Mouse (Mus musculus) left cerebral cortex, postnatal 25 days (tissue): ENCODE measurements around the gene Usp6nl. TPM values are rescaled to one million over a fixed set of nuclear protein-coding genes. Genes with fewer than 3 reads are reported as not detected.

Experiments
- DNase-seq, 2 experiments: peaks; one replicate each; pipeline ENCODE4 v3.0.0; 2022; ENCODE audit warnings: low spot score in 2 of 2, mixed read lengths in 1 of 2
- intact Hi-C: fragments of 180-260 bp; cut with DNase I; formaldehyde crosslinking; loops from one replicate; pipeline ENCODE4 v1.15.1; 2025
- total RNA-seq, 2 experiments: library from RNA; stranded (reverse); gene quantifications; 2 replicates each; pipeline ENCODE4 v1.2.3; 2021

Gene Usp6nl
- total RNA-seq, 2 experiments from 2014 or later: 19.5 to 21.5 TPM

DNA sequence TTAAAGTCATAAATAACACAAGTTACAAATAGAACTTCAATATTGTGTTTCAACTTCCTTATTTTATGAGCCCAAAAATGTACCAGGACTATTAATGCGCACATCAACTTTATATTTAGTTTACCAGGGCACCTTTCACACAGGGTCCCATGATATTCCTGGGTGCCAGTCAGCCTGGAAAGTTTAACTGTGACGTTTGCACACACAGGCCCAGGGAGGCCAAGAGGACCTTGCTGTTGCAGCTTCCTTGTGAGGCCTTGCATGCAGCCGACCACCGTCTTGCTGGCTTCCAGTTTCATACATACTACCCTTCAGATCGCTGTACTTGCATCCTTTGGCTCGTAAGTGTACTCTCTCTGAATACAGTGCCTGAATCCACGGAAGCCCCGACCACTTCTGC, 8.3 kb downstream of the Usp6nl start:
- no peak for DNase-seq
- intact Hi-C loops: no loop called here

DNA sequence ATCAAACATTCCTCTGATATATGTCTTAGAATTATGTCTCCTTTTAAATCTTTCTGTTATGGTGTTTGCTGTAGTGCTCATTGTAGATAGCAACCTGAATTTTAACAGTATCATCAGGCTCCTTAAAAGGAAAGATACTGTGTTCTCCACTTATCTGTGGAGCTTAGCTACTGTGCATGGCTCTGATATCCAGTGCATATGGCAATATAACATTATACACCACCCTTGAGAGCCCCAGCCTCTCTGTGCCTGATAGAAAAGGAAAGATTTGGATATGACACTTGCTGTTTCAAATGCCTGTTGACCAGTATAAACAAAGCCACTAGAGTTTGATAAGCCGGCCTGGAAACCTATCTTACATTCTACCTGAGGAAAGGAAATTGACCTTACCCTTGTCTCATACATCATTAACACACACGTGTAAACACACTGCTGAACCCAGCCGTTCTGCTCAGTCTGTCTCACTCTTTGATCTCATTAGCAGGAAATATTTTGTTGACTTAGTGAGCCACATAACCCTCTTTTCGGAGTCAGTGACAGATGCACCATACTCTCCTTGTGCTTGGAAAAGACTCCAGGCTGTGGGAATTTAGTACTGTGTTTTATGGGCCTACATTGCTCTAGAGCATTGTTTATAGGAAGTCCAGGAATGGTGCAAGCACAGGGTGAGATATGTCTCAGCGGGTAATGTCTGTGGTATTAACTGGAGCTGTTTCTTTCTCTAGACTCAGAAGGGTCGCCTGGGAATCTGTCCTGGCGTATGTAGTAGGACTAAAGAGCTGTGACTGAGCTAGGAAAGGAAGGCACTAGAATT, 9.1 kb downstream of the Usp6nl start:
- intact Hi-C loops: no loop called here

DNA sequence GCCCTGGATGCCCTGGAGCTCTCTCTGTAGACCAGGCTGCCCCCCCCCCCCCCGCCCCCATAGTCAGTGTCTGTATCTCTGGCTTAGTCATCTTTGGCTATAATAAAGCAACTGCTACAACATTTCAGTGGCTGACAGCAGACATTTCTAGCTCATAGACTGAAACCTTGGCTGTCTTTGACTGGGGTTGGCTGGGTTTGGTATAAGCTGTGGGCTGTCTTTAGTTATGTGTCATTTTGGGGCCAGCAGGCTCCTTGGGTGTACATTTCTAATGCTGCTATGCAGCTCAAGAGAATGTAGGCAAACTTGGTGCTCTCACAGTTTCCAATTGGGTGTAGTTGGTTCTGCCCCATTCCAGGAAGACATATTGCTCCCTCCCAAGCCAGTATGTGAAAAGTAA, 11.1 kb downstream of the Usp6nl start:
- intact Hi-C loops: no loop called here
- peak in 1 of 2 experiments; percentile 34 for DNase-seq

More for the DNA sequence above, 9.1 kb downstream of the Usp6nl start:
- DNase-seq: no peak

DNA sequence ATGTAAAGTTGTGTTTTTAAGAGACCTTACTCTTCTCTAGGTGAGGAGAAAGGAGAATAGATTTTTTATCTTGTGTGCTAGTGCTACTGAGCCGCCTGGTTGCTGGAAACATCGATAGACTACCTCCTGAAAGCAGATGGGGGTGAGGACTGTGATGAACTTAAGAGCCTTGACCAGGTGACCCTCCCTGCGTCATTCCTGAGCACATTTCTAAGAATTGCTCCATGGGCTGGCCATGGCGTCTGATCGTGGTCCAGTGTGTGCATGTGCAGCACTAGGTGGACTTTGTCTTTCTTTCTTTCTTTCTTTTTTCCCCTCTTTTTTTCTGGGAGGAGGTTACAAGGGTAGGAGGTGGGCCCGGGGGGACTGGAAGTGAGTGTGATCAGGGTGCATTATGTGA, 11.5 kb downstream of the Usp6nl start:
- DNase-seq: no peak
- intact Hi-C loops: no loop called here

DNA sequence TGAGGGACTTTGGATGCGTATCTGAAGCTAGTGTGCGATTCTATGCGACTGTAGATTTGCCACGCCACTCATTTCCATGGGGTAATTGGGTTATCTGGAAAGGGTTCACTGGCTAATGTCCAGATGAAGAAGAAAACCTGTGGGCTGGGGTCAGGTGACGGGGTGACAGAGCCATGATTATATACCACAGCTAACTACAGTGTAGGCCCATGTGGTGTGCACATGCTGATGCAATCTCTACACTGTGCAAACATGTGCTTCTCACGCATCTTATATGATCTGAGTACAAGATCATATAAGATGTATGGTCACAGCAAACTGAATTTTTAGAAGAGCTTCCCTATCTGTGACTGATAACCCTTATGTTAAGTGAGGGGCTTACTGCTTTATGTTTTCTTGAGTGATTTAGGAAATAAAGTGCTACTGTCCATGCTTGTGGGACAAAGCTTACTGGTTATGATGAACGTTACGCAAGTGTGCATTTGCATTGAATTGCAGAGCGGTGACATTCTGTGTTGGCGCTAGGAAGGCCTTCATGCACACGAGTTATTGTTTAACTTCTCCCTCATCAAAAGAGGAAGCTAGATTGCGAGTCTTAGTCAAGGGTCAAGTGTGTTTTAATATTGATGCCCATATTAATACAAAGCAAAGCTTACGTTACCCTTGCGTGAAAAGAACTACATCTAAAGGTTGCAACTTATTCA, 12.7 kb downstream of the Usp6nl start:
- intact Hi-C loops: no loop called here
- no peak for DNase-seq

DNA sequence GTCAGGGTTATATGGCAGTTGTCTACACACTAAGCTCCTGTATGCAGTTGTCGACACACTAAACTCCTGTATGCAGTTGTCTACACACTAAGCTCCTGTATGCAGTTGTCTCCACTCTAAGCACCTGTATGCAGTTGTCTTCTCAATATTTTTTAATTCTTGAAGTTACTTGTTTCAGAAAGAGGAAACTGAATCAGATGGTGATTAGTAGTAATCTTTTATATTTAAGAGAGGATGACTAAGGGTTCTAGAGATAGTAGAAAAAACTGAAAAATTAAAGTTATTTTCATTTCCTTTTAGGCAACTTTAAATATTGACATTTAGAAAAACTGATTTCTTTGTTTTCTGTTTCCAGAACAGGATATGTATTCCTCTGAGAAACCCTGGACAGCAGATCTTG, 13.5 kb downstream of the Usp6nl start:
- intact Hi-C loops: no loop called here
- no peak for DNase-seq

DNA sequence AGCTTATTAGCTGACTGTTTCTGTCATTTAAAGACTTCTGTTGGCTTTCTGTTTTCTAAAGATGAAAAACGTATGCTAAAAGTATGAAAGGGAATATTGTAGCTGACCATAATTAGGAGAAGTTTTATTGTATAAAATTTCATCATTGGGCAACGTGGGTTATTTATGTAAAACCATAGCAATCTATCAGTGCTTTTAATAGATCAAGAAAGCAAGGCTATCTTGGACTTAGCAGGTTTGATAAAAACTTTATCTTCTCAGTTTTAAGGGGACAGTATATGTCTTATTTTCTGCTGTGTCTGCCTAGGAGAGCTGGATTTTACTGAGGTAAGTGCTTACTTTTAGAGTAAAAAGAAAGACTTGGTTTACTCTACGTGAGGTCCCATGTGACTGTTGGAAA, 14.2 kb downstream of the Usp6nl start:
- intact Hi-C loops: no loop called here

DNA sequence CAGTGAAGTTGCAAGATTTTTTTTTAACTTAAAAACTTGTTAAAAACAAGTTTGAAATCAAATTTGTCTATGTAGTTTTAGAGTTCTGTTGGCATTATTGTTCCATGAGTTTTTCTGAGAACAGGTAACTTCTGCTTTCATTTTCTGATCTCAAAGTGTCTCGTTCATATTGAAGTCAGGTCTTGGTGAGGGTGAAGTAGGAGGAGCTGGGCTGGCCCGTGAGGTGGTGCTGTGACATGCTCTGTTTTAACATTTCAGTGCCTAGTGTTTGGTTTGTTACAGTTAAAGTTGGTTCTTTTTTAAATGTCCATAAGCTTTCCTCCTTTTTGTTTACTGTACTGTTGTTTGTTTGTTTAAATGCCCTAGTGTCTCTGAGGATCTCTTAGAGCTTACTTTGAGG, 15.0 kb downstream of the Usp6nl start:
- intact Hi-C loops: no loop called here
- no peak for DNase-seq

More for the DNA sequence above, 14.2 kb downstream of the Usp6nl start:
- no peak for DNase-seq

DNA sequence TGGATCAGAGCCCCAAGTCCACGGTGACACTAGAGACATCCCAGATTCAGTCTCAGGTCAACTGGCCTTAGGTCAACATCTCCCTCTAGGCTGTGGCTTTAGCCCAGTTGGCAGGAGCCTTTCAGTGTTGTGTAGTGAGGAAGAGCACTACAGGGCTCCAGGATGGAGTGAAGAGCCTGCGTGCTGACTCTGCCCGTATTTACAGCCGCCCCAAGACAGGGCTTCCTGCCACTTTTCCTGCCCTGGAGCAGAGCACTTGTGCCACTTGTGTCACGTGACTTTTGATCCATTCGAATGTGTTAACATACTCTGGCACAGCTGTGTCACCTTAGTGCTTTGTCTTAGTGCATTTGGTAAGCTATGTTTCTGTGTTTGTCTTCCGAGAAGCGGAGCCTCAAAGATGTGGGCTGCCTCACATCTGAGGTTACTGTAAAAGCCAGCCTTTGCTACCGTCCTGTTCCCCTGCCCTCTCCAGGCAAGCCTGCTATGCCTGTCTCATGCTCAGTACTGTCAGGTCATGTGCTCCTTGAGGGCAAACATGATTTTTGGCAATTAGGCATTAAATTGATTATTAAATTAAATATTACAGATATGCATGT, 15.7 kb downstream of the Usp6nl start:
- intact Hi-C loops: no loop called here
- no peak for DNase-seq

DNA sequence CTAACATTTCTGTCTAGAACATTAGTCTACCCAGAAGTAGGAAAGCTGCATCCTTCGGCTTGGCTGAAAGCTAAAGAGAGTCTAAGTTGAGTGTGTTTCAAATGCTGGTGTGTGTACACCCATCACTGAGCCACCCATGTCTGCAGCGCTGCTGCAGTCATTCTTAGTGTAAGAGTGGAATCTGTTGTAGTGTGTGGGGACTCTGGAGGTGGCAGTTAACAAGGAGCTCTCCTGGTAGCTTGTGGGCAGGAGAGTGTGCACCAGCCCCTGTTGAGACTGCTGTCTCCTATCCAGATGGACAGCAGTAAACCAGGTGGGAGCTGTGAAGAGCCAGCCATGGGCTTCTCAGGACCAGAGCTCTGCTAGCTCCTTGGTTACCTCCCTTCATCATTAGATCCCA, 18.0 kb downstream of the Usp6nl start:
- intact Hi-C loops: no loop called here
- peak; percentile 17 to 78 for DNase-seq

DNA sequence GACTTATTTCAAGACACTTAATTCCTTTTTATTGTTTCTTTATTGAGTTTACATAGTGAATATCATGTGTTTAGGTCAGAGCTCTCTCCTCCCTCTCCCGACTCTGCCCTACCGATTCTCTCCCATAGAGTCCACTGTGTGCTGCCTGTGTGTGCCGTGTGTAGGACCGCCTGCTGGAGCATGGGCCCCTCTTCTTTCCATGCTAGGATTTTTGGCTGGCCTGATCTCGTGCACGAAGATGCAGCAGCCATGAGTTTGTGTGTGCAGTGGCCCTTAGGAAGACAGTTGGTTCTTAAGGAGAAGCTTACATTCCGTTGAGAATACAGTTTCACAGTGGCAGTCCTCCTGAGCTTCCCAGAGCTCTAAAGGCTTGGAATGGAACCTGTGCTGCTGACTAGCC, 19.0 kb downstream of the Usp6nl start:
- DNase-seq: no peak
- intact Hi-C loops: no loop called here

DNA sequence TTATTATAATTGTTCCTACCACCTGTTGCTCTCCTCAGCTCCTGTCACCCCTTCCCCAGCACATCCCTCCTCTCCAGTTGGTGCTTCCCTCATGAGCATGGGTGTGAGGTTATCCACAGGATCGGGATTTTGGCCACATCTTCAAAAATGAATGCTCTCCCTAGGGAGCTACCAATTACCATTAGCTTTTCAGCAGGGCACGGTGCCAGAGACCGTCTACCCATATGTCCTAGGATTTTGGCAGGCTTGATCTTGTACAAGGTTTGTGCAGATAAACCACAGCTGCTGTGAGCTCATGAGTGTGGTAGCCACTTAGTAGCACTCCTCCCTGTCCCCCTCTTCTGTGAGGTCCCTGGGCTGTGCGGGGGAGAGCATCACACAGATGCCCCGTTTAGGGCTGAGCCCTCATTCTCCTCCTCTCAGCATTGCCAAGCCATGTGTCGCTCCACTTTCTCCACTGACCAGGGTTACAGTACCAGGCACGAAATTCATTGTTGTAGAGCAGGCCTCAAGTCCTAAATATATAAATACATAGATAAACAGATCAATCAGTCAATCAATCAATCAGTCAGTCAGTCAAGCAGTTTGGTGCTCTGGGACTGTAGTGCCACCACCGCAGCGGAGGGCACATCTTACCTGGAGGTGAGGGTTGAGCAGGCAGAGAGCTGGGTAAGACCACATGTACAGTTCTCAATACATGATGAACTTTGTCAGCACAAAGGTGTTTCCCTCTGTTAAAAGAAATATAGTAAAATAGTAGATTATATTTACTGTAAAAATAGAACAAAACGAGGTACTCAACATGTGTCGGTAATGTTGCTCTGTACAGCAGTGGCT, 27.0 kb downstream of the Usp6nl start:
- DNase-seq: no peak
- intact Hi-C loops: no loop called here

DNA sequence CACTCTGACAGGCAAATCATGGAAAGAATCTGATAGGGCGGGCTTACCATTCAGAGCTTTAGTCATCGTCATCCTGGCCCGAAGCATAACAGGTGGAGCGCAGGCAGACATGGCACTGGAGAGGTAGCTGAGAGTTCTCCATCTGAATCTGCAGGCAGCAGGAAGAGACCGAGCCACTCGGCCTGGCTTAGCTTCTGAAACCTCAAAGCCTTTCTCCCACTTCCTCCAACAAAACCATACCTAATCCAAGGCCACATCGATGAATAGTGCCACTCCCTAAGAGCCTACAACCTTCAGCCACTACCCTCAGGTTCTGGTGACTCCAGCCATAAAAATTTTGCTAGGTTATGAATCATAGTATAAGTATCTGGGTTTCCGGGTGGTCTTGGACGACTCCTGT, 27.7 kb downstream of the Usp6nl start:
- intact Hi-C loops: no loop called here
- DNase-seq: no peak

DNA sequence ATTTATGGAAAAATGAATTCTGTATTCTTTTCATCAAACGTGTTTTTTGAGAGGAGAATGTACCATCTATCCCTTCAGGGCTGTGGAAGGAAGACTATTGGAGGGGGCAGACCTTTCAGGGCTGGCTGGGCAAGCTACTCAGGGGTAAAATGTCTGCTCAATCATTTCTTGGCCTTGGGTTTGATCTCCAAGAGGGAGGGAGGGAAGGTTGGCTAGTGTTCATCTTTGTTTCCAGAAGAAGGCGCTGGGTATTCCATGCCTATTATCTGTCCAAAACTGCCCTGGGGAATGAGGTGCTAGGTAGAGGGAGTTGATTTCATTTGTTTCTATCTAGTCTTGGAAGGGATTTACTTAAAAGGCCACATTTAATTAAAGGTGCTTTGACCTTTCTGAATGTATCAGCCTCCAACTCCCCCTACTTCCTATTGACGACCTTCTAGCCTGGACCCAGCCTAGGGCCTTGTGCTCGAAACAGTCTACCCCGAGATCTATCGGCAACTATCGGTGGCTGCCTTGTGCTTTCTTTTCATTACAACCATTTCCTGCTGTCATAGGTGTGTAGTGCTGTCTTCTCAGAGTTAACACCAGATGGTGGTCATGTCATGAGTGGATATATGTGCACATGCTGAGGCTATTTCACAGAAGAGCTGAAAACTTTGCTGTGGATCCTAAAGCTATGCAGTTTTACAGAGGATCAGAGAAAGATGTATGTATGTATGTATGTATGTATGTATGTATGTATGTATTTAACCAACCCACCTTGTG, 28.6 kb downstream of the Usp6nl start:
- DNase-seq: no peak
- intact Hi-C loops: no loop called here

DNA sequence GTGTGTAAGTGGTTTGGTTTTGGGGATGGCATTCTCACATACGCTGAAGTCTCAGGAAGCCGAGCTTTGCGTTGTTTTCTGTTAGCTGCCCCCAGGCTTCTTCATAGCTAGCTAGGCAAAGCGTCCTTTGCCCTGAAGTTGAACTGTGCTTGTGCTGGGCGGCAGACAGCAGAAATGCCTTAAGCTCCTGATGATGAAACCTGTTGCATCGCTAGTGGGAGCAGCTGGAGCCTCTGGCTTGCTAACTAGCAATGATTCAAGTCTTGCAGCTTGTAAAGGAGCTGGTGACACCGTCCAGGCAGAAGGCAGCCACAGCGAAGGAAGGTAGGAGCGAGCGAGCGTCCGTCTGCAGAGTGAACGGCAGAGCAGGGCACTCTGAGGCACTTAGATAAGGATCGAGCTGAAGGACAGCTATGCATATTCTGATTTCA, 30.1 kb downstream of the Usp6nl start:
- DNase-seq: no peak
- intact Hi-C loops: no loop called here

DNA sequence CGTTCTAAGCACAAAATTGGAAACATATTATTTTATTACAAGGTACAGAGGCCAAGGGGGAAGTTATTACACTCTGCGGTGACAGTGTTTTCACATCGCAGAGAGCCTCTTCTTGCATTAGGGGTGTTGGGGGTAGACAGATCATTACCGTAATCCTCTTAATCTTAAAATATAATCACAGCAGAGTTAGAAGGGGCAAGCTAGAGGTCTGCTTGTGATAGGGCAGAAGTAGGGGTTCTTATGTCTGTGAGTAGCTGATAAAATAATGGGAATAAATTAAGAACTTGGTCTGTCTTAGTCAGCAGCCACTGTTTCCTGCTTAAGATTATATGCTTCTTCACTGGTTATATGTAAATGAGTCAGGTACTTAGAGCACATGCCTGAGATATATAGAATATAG, 30.6 kb downstream of the Usp6nl start:
- no peak for DNase-seq
- intact Hi-C loops: no loop called here

DNA sequence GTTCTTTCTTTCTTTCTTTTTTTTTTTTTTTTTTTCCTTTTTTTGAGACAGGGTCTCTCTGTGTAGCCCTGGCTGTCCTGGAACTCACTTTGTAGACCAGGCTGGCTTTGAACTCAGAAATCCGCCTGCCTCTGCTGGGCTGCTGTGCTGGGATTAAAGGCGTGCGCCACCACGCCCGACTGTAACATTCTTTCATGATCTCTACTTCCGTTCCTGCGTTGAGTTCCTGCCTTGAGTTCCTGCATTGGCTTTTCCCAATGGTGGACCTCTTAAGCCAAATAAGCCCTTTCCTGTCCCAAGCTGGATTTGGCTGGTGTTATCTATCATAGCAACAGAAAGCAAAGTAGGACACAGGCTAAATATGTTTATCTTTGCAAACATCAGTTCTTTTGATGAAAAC, 34.8 kb downstream of the Usp6nl start:
- intact Hi-C loops: no loop called here

DNA sequence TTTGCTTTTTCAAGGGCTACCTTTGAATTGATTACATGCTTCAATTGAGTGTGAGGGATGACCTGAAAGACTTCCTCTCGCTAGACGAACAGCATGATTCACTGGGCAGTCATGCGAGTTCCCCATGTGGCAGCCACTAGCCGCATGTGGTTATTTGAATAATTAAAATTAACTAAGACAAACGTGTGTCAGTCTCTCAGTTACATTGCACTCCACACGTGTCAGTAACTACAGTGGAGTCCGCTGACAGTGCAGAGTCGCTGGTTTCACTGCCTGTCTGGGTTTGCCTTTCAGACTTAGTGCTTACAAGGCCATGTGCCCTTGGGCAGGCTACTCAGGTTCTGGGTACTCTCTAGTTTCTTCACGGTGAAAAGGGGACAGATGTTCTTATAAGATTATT, 37.2 kb downstream of the Usp6nl start:
- intact Hi-C loops: no loop called here
- no peak for DNase-seq

More for the DNA sequence above, 34.8 kb downstream of the Usp6nl start:
- DNase-seq: no peak

DNA sequence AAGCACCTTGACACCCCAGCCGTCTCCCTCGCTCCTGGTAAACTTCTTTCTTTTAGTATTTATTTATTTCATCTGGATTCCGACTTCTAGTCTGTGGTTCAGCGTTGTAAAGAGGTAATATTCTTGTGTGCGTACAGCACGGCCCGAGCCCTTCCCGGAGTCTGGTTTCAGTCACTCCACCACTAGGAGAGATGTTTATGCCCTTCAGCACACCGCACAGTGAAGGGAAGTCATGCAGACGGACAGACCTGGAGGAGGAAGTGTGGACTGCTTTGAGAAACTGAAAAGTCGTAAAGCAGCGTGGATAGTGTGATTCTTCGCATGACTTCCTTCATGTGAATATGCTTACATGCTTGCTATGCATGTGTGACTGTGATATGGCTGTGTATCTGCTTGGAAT, 40.7 kb downstream of the Usp6nl start:
- intact Hi-C loops: no loop called here
- DNase-seq: no peak
